Mouse (Mus musculus) CH12F3 (cell line): ENCODE measurements around the gene Bag1.
"Not testable (repeated sequence)": the region's sequence is repeated elsewhere in the genome, so short reads cannot be mapped to it uniquely, and the experiment has no call there.

Experiments
- in situ Hi-C: fragments of 300-500 bp; cut with MboI; formaldehyde crosslinking; loops from 2 replicates; pipeline ENCODE4 v1.14.3; 2020; ENCODE audit warnings: low sequenced_read_pairs

Bag1 gene

GRCm38 (mm10) chr4:40936175-40936839, 11.8 kb downstream of the Bag1 start:
- in situ Hi-C loops, result no loop called here

- in situ Hi-C loops, result not testable (repeated sequence)
Observed at GRCm38 (mm10) chr4:40934369-40934768, 13.7 kb downstream of the Bag1 start.

GRCm38 (mm10) chr4:40933694-40934093, 14.4 kb downstream of the Bag1 start:
- in situ Hi-C loops, result no loop called here

- in situ Hi-C loops, result no loop called here
Observed at GRCm38 (mm10) chr4:40929046-40929445, 19.0 kb downstream of the Bag1 start.

- in situ Hi-C loops, result no loop called here
Observed at GRCm38 (mm10) chr4:40925568-40925967, 22.5 kb downstream of the Bag1 start.

GRCm38 (mm10) chr4:40923087-40923651, 24.9 kb downstream of the Bag1 start:
- in situ Hi-C loops, result no loop called here

GRCm38 (mm10) chr4:40921288-40921687, 26.8 kb downstream of the Bag1 start:
- in situ Hi-C loops, result no loop called here

GRCm38 (mm10) chr4:40920576-40920975, 27.5 kb downstream of the Bag1 start:
- in situ Hi-C loops, result no loop called here

GRCm38 (mm10) chr4:40919785-40920184, 28.3 kb downstream of the Bag1 start, which contains the start of gene Spink4:
Spink4 (plus strand) TSS chr4:40920052.
- in situ Hi-C loops, result no loop called here

GRCm38 (mm10) chr4:40916592-40917155, 31.4 kb downstream of the Bag1 start:
- in situ Hi-C loops, result no loop called here

- in situ Hi-C loops, result no loop called here
Observed at GRCm38 (mm10) chr4:40915947-40916346, 32.1 kb downstream of the Bag1 start.

GRCm38 (mm10) chr4:40914287-40914867, 33.7 kb downstream of the Bag1 start:
- in situ Hi-C loops, result no loop called here

GRCm38 (mm10) chr4:40908261-40908969, 39.7 kb downstream of the Bag1 start:
- in situ Hi-C loops, result loop anchor here (5.0 kb wide), 1 partner anchor 136 kb away; no protein-coding TSS in a partner anchor

- in situ Hi-C loops, result loop anchor here (5.0 kb wide), 1 partner anchor 134 kb away; no protein-coding TSS in a partner anchor
Observed at GRCm38 (mm10) chr4:40906298-40906697, 41.8 kb downstream of the Bag1 start.

- in situ Hi-C loops, result no loop called here
Observed at GRCm38 (mm10) chr4:40900612-40901011, 47.5 kb downstream of the Bag1 start.

GRCm38 (mm10) chr4:40900071-40900470, 48.0 kb downstream of the Bag1 start:
- in situ Hi-C loops, result no loop called here

- in situ Hi-C loops, result no loop called here
Observed at GRCm38 (mm10) chr4:40899264-40899663, 48.8 kb downstream of the Bag1 start.

- in situ Hi-C loops, result no loop called here
Observed at GRCm38 (mm10) chr4:40898476-40899044, 49.5 kb downstream of the Bag1 start.

GRCm38 (mm10) chr4:40895646-40896045, 52.4 kb downstream of the Bag1 start:
- in situ Hi-C loops, result no loop called here

- in situ Hi-C loops, result no loop called here
Observed at GRCm38 (mm10) chr4:40895118-40895517, 53.0 kb downstream of the Bag1 start.

GRCm38 (mm10) chr4:40891206-40891605, 56.9 kb downstream of the Bag1 start:
- in situ Hi-C loops, result no loop called here
